Mouse (Mus musculus) limb, embryonic 14.5 days (tissue): ENCODE measurements around the gene Fam78a. TPM values are rescaled to one million over a fixed set of nuclear protein-coding genes. Genes with fewer than 3 reads are reported as not detected.

Source experiments
- ATAC-seq: fragments of 200-750 bp; cut with Nextera tagmentation; 2 replicates; pipeline ENCODE4 v1.8.0; 2017; ENCODE audit warnings: low read depth, moderate number of reproducible peaks, moderate TSS enrichment; ENCODE audit not compliant: low FRiP score
- DNase-seq: peaks from one replicate; pipeline ENCODE4 v3.0.0-alpha.2; 2015; ENCODE audit warnings: low spot score
- H3K27ac ChIP-seq: fragments of 300-500 bp; sonication (generic); replicated peaks from 2 replicates; pipeline ENCODE4 v1.5.1; 2014; ENCODE audit warnings: low read depth, mild to moderate bottlenecking, low read length, moderate library complexity, mixed read lengths
- H3K27me3 ChIP-seq: fragments of 300-500 bp; sonication (generic); 2 replicates; pipeline ENCODE4 v1.6.1; 2014; ENCODE audit warnings: low read length, mixed read lengths; ENCODE audit not compliant: control insufficient read depth, insufficient read depth
- H3K36me3 ChIP-seq: fragments of 300-500 bp; sonication (generic); 2 replicates; pipeline ENCODE4 v1.6.1; 2014; ENCODE audit warnings: mild to moderate bottlenecking, low read length, moderate library complexity, mixed read lengths; ENCODE audit not compliant: control insufficient read depth, insufficient read depth
- H3K4me1 ChIP-seq: fragments of 300-500 bp; sonication (generic); 2 replicates; pipeline ENCODE4 v1.6.1; 2014; ENCODE audit warnings: antibody characterized with exemption, low read length, mixed read lengths; ENCODE audit not compliant: control insufficient read depth, insufficient read depth
- H3K4me2 ChIP-seq: fragments of 300-500 bp; sonication (generic); replicated peaks from 2 replicates; pipeline ENCODE4 v1.6.1; 2014; ENCODE audit warnings: low read depth, mild to moderate bottlenecking, low read length, moderate library complexity; ENCODE audit not compliant: severe bottlenecking
- H3K4me3 ChIP-seq: fragments of 300-500 bp; sonication (generic); replicated peaks from 2 replicates; pipeline ENCODE4 v1.5.1; 2014; ENCODE audit warnings: low read length
- H3K9ac ChIP-seq: fragments of 300-500 bp; sonication (generic); 2 replicates; pipeline ENCODE4 v1.6.1; 2014; ENCODE audit warnings: mild to moderate bottlenecking, low read depth, low read length, moderate library complexity; ENCODE audit not compliant: severe bottlenecking
- H3K9me3 ChIP-seq: fragments of 300-500 bp; sonication (generic); 2 replicates; pipeline ENCODE4 v1.6.1; 2016; ENCODE audit warnings: low read length; ENCODE audit not compliant: control insufficient read depth
- POLR2A ChIP-seq: fragments of 200-500 bp; IDR thresholded peaks from 2 replicates; pipeline ENCODE4 v1.8.0; 2012; ENCODE audit warnings: inconsistent platforms, mild to moderate bottlenecking, moderate library complexity, borderline replicate concordance; ENCODE audit not compliant: insufficient read depth, insufficient read length; ENCODE audit errors: extremely low read depth
- WGBS: fragments of 180-500 bp; shearing (Covaris S2); extraction: QIAGEN DNeasy Blood & Tissue Kit; methylation state at CpG from one replicate; pipeline ENCODE4 v1.1.7; 2014; 5-methylcytosine and 5-hydroxymethylcytosine counted together
- polyA plus RNA-seq, 2 experiments: library from polyadenylated mRNA; depleted of rRNA in 1 of 2; stranded (reverse) in 1 of 2; unstranded in 1 of 2; fragments of >200 nt; fragmentation: Nextera tagmentation in 1 of 2; extraction: Ambion mirVana in 1 of 2; gene quantifications; 2 replicates each; pipeline versions ENCODE4 v1.2.1 to v1.2.3; 2012 to 2014

Gene Fam78a
- polyA plus RNA-seq, 2 experiments = 5.9 to 6.4 TPM

- no peak for TF ChIP-seq POLR2A
- Histone ChIP-seq H3K27ac (no peak overlapping the region), H3K9me3 (no peaks in the 10 kb centered on the region), H3K4me1 (no peaks in the 10 kb centered on the region), H3K27me3 (peaks cover 25% of the 10 kb centered on the region), H3K4me2 (no peak overlapping the region), H3K9ac (no peak overlapping the region), H3K36me3 (no peaks in the 10 kb centered on the region), H3K4me3 (no peak overlapping the region)
- DNase-seq = no peak
- WGBS = 51% methylated on average over 8 of the region's 8 CpGs
- ATAC-seq = no peak
Observed at GRCm38 (mm10) chr2:32078522-32078921, 6.1 kb downstream of the Fam78a start.

- WGBS = 68% methylated on average over 10 of the region's 10 CpGs
Observed at GRCm38 (mm10) chr2:32077744-32078143, 6.9 kb downstream of the Fam78a start.

GRCm38 (mm10) chr2:32075368-32075767, 9.3 kb downstream of the Fam78a start:
- TF ChIP-seq POLR2A = no peak
- no peak for ATAC-seq
- Histone ChIP-seq H3K36me3 (no peaks in the 10 kb centered on the region), H3K4me3 (no peak overlapping the region), H3K4me2 (no peak overlapping the region), H3K9ac (no peak overlapping the region), H3K27me3 (no peaks in the 10 kb centered on the region), H3K4me1 (no peaks in the 10 kb centered on the region), H3K9me3 (no peaks in the 10 kb centered on the region), H3K27ac (no peak overlapping the region)
- DNase-seq = no peak
- 71% methylated on average over 7 of the region's 7 CpGs for WGBS

More at GRCm38 (mm10) chr2:32077744-32078143, 6.9 kb downstream of the Fam78a start:
- TF ChIP-seq POLR2A = no peak
- H3K27me3 ChIP-seq = peaks cover 17% of the 10 kb centered on the region
- H3K27ac ChIP-seq = peak overlapping the region; percentile 19; the same call in 1 of the 2 replicates
- H3K9ac ChIP-seq = no peak overlapping the region
- DNase-seq (no peak), ATAC-seq (no peak)
- no peaks in the 10 kb centered on the region for H3K9me3 ChIP-seq
- H3K4me3 ChIP-seq = no peak overlapping the region
- no peaks in the 10 kb centered on the region for H3K4me1 ChIP-seq
- no peak overlapping the region for H3K4me2 ChIP-seq
- no peaks in the 10 kb centered on the region for H3K36me3 ChIP-seq

GRCm38 (mm10) chr2:32074404-32074803, 10.3 kb downstream of the Fam78a start:
- no peaks in the 10 kb centered on the region for H3K36me3 ChIP-seq
- no peaks in the 10 kb centered on the region for H3K9me3 ChIP-seq
- H3K27me3 ChIP-seq = no peaks in the 10 kb centered on the region
- H3K4me3 ChIP-seq = no peak overlapping the region
- TF ChIP-seq POLR2A = no peak
- H3K27ac ChIP-seq = no peak overlapping the region
- H3K4me2 ChIP-seq = no peak overlapping the region
- 50% methylated on average over 8 of the region's 8 CpGs for WGBS
- no peaks in the 10 kb centered on the region for H3K4me1 ChIP-seq
- ATAC-seq = no peak
- H3K9ac ChIP-seq = no peak overlapping the region
- DNase-seq = no peak

GRCm38 (mm10) chr2:32070747-32071146, 13.9 kb downstream of the Fam78a start:
- Histone ChIP-seq H3K4me3 (no peak overlapping the region), H3K9ac (no peak overlapping the region), H3K4me1 (no peaks in the 10 kb centered on the region), H3K27ac (no peak overlapping the region), H3K4me2 (no peak overlapping the region), H3K27me3 (no peaks in the 10 kb centered on the region), H3K36me3 (0 out of 2 replicates have a peak, but pooled peaks cover 2% of the 10 kb centered on the region), H3K9me3 (no peaks in the 10 kb centered on the region)
- ATAC-seq = no peak
- no peak for TF ChIP-seq POLR2A
- DNase-seq = no peak
- 95% methylated on average over 10 of the region's 10 CpGs for WGBS
